Mouse (Mus musculus) adipocyte (in vitro differentiated cells): ENCODE data around the gene Anxa11.
"Not testable (repeated sequence)": the region's sequence is repeated elsewhere in the genome, so short reads cannot be mapped to it uniquely, and the experiment has no call there.

Source experiments
- DNase-seq: peaks from one replicate; pipeline ENCODE4 v3.0.0-alpha.2; 2016; ENCODE audit warnings: low spot score

The Anxa11 gene

DNA sequence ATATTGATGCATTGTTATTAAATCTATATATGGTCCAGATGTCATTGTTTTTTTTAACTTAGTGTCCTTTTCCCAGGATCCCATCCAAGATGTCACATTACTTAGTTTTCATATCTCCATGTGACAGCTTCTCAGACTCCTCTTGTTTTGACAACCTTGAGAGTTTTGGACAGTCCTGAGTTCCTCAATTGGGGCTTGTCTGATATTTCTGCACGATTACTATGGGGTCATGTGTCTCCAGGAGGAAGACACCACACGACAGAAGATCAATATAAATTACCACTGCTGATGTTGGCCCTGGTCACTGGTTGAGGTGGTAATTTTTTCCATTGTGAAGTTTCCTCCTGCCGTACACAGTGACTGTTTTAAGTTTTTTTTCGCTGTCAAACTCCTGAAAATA is 377 bp upstream of the Anxa11 start:
- DNase-seq: no peak

DNA sequence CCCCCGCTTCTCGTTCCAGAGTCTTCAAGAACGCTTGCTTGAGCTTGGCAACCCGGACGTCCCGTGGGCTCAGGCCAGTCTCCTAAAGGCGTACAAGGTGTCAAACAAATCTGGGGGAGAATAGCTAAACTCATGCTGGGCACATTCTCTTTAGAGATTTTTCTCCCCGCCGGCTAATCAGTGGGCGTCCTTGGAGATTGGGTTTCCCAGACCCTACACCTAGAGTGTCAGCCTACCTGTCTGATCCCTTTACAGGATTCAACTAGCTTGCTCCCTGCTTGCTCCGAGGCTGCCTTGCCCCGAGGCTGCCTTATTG is 690 bp downstream of the Anxa11 start:
- DNase-seq: no peak

DNA sequence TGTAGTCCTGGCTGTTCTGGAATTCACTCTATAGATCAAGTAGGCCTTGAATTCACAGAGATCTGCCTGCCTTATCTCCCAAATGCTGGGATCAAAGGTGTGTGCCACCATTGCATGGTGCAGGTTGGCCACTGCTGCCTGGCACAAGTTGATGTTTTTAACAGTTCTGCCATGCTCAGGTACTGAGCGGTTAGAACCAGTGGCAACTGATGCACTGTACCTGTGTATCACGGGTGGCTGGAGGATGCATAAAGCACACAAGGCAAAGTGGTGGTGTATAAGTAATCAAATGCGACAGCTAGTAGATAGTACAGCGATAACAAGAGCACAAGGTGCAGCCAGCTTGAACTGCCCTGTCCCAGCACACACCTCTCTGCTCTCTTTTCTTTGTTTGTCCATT is 2.4 kb downstream of the Anxa11 start:
- no peak for DNase-seq

DNA sequence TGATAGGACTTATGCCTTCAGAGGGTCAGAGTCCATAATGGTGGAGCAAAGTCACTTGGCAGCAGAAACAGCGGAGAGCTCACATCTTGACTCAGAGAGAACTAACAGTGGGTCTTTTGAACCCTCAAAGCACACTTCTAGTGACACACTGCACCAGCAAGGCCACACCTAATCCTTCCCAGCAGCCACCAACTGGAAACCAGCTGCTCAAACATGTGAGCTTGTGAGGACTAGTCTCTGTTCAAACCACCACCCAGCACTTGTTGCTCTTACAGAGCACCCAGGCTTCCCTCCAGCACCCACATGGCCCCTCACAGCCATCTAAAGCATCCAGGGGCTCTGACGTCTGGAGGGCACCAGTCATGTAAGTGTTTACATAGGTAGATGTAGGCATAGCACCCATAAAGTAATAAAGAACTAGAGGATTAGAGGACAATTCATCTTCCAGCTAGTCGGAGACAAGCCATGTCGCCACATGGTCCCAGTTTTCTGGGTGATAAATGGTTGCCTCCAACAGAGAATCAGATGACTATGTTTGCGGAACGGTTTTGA is 4.0 kb downstream of the Anxa11 start:
- DNase-seq: no peak

DNA sequence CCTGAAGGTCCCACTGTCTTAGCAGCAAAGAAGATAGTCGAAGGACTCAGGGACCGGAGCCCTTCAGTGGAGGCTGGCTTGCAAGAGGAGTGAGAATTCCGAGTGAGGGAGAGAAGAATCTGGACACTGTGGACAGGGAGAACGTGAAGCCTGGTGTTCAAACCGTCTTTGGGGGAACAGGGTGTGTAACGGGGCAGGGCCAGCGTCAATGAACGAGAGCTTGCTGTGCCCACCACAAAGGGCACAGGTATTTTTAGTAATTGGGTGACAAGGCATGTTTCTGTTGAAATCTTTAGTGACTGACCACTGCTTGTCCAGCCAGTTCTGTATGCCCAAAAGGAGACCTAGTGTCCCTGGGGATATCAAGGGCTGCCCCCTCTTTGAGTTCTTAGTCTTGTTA is 4.6 kb downstream of the Anxa11 start:
- no peak for DNase-seq

DNA sequence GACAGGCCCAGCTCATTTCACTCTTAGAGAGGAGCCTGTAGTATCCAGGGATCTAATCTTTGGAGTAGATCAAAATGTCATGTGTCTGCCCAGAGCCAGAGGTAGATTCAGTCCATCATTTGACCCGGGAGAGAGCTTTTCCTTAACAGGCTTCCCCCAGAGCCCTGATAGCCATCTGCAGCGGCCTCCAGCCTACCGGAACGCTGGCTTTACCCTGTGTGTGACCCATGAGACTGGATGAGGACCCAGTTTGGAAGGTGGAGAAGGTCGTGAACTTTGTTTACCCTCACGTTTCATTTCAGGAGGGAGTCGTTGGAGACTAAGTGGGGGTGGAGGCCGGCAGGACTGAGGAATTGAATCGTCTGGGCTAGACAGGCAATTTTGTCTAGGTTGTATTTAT is 5.7 kb downstream of the Anxa11 start:
- DNase-seq: no peak

DNA sequence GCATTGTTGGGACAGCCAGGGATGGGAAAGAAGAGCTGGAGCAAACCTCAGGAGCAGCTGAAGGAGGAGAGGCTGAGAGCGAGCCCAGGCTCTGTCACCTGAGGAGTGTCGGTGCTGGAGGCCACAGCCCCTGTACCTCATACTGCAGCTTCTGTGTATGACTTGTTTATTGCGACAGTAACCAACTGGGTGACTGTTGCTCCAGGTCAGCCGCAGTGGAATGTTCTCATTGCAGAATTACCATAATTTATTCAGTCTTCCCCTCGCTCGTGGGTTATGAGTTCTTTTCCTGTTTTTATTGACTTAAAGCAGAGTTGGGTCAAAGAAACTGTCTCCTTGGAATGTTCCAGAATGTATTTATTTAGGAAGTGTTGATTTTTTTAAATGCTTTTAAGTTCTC is 6.3 kb downstream of the Anxa11 start:
- no peak for DNase-seq

DNA sequence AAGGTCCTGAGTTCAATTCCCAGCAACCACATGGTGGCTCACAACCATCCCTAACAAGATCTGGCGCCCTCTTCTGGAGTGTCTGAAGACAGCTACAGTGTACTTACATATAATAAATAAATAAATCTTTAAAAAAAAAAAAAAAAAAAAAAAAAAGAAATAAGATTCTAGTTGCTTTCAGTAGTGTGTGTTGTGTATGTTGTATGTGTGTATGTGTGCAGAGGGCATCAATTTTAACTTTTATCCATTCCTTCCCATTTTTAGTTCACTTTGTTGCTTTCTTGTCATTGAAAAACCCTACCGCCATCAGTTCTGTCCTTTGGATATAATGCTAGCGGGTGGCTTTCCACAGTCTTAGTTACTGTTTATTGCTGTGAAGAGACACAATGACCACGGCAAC is 6.8 kb downstream of the Anxa11 start:
- DNase-seq: not testable (repeated sequence)

DNA sequence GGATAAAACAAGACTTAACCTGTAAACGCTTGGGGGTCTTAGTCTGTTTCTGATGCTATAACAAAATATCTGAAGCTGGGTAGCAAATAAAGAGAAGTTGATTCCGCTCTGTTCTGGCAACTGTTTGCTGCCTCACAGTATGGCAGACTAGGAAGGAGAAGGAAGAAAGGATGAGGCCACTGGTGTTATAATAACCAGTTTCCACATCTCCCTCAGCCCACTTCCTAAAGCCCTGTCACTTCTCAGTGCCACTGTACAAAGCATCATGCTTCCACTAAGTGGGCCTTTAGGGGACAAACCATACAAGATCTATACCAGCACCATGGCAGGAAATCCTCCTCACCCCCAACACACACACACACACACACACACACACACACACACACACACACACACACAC is 8.5 kb downstream of the Anxa11 start:
- DNase-seq: no peak

DNA sequence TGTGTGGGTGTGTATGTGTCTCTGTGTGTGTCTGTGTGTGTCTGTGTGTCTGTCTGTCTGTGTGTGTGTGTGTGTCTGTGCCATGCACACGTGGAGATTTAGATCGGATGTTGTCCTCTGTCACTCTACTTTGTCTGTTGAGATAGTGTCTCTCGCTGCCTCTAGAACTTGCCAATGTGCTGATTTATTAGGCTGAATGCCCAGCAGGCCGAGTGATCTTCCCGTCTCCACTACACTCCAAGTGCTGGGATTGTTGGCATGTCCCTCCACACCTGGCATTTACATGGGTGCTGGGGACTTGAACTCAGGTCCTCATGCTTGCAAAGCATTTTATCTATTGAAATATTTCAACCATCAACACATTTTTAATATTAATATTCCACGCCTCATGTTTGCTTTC is 9.2 kb downstream of the Anxa11 start:
- DNase-seq: peak; percentile 40

DNA sequence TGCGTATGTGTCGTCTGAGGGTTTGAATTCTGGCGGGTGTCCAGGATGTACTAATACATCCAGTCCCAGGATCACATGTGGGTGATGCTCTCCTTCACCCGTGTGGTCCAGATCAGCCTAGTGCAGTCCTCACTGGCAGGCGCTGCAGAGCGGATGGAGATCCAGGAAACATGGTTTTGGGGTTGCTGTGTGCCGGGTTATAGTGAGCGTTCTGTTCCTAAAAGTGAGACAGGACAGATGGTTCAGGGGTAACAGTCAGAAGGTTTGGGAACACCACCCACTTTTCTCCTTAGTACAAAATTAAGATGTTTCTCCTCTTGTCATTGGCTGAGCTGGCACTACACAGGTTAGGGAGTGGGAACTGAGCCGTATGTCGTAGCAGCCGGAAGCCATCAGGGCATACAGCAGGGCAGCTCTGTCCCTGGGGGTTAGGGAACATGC is 10.2 kb downstream of the Anxa11 start:
- no peak for DNase-seq

DNA sequence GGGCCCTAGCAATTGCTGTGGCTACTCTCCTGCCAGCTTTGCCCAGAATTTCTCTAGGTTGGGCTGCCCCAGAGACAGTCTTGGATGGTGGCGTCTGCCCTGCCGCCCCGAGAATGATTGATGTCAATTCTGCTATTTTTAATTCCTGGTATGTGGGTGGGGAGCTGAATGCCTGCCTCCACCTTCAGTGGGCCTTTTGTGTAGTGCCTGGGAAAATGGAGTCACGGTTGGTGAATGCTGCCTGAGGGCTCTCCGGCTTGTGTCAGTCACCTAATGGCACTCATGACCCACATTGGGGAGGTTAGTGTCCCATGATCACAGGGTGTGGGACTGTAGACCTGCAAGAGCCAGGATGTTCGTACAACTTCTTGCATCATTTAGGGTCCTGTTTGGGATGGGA is 11.3 kb downstream of the Anxa11 start:
- DNase-seq: no peak

DNA sequence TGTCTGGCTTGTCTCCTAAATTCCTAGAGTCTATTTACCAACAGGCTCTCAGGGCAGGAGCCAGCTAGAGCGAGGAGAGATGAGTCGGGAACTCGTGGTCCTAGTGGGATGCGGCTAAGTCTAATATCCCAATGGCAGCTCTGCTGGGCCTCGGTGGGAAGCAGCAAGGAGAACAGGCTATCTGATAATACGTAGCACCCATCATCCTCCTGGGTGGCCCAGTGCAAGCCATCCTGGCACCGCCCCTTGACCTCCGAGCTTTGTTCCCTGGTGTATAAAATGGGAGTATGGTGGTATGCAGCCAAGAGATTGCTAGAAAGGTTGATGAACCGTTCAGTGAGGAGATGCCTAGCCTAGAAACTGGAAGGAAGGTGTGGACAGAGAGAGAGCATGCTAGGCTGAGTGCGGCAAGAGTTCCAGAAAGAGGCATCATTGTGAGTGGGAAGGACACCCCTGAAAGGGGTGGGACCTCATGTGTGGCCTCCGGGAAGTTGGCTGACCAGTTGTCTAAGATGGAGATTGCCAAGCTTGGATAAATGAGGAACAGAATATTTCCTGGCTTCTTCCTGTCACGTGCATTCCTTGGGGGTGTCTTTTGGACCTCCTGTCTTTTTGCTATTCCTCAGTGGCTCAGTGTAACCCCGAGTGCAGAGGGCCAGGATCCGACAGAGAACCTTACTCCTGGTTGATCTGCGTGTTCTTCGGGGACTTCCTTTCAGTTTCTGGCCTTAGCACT is 11.9 kb downstream of the Anxa11 start:
- no peak for DNase-seq

DNA sequence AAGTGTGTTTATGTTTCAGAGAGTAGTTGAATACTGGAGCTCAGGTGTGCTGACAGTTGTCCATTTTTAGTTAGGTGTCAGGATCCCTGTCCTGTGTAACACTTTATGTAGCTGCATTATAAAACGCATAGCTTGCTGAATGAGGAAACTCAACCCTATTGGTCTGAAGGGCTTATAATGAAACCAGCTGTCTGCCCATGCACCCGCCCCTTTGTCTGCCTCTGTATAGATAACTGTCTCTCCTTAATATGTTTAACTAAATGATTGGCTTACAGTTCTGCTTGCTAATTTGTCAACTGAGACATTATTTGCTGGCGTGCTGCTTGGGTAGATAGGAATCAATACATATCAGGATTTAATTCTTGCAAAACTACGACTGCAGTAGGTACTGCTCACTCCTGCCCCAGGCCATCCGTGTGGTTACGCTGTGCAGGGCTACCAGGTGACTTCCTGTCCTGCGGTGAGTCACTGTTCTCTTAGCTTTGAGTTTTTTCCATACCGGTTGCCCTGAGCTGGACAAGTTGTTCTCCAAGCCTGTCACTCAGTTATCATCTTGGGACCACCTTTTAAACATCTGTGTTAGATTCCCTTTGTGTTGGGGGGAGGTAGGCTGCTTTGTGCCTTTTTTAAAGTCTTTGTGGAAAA is 13.4 kb downstream of the Anxa11 start:
- no peak for DNase-seq

DNA sequence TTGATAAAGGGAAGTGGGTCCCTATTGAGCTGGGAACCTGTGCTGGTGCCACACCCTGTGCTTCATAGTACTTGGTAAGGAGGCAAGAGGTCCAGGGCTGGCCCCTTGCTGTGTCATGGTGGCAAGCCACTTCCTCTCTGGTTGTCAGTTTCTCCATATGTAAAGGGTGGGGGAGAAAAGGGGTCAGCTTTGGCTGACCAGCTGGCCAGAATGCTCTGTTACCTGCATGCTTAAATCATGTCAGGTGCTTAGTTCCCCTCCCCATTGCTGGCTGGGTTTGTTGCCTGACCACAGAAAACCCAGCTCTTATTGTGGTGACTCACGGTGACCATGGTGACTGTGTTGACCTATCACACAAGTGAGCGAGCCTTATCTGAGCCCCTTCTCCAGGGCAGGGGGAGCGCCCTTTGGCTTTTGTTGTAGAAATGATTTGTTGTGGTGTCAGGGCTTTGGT is 15.2 kb downstream of the Anxa11 start:
- DNase-seq: no peak

DNA sequence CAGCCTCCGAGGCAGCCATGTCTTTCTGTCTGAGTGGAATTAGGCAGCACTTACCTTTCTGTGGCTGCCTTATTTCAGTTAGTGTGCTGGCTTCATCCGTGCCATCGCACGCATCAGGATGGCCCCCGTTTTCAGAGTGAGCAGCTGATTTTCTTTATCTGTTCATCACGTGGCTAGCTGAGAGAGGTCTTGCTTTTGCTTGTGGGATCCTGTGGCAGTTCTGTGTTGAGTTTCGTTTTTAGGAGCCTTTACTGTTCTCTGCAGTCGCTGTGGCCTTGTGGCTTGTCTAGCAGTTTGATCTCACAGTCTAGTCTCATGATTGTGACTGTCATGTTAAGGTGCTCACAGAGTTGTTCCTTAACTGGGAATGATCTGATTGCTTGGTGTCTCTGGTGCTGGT is 16.0 kb downstream of the Anxa11 start:
- no peak for DNase-seq

DNA sequence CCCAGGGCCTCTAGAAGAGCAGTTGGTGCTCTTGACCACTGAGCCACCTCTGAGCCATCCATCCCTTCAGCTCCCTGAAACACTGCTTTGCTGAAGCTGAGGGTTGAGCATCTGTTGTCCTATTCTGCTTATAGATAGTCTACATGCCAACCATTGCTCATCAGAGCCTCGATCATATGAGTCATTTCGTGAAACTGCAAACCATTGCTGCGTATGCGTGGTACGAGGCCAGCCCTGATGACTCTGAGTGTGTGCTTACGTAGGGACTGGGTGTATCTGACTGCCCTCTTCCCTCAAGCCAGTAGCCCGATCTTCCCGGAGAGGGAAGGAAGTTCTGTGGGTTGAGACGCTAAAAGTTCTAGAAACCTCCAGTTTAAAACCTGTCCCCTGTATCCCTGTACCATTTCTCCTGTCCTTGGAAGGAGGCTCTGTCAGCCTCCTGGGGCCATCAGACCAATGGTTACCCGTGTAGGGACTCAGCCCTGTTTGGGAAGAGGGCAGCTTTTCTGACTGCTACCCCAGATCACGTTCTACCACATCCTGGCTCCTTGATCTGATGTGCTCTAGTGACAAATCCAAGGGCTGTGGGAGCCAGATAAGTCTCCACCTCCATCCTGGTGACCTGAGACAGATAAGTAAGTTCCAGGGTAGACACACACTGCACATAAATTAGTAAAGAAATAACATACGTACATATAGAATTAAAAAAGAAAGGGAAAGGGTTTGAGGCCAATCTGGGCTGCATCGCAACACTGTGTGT is 20.0 kb downstream of the Anxa11 start:
- peak; percentile 13 for DNase-seq

DNA sequence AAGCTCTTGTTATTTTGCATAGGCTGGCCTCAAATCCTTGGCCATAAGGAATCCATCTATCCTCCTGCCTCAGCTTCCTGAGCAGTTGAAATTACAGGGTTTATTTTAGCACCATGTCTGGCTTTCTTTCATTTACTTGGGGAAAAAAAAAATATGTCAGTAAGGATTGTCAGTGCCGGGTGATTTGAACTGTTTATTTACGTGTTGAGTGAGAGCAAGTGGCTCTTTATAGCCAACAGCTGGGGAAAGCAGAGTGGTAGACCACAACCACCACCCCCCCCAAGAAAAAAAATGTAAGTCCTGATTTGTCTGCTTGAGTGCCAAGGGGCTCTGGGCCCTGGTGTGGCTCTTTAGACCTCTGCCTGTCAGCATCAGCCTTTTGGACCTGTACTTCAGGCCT is 21.8 kb downstream of the Anxa11 start:
- no peak for DNase-seq

DNA sequence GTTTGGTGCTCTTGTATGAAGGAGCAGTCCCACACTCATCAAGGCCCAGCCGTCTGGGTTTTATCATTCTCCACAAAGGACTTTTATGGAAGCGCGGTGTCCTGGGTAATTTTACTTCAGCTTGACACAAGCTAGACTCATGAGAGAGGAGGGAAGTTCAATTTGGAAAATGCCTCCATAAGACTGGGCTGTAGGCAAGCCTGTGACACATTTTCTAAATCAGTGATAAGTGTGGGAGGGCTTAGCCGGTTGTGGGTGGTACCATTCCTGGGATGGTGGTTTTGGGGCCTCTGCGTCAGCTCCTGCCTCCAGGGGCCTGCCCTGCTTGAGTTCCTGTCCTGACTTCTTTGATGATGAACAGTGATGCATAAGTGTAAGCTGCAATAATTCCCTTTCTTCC is 23.3 kb downstream of the Anxa11 start:
- DNase-seq: no peak

DNA sequence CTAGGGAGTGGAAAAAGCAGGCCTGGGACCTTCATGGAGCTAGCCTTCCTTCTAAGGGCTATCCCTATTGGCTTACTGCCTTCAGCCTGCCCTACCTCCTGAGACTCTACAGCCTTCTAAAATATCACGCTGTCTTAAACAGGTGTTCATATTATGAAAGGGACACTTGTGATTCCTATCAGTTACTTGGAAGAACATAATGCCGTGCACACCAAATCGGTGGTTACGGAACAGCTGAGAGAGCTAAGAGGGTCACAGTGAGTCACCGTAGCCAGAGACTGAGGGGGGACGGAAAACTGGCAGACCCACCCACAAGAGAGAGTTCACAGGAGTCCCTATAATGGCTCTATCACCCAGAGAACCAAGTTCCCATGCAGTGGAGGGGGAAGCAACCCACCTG is 24.4 kb downstream of the Anxa11 start:
- DNase-seq: no peak

DNA sequence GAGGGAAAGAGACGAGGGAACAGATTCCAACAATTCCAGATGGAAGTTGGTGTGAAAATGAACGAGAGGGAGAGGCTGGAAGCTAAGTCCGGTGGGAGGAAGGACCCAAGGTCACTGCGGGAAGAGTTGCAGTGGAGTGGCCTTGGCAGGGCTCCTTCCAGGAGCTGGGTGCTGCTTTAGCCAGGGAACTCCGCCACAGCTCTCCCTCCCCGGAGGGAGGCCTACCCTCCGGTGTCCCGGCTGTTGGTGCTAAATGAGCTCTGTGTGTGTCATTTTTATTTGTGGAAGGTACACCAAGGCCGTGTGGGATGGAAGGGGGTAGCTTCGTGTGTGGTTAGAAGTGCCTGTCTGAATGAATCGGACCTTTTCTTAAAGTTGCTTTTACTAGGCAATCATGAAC is 24.9 kb downstream of the Anxa11 start:
- no peak for DNase-seq

DNA sequence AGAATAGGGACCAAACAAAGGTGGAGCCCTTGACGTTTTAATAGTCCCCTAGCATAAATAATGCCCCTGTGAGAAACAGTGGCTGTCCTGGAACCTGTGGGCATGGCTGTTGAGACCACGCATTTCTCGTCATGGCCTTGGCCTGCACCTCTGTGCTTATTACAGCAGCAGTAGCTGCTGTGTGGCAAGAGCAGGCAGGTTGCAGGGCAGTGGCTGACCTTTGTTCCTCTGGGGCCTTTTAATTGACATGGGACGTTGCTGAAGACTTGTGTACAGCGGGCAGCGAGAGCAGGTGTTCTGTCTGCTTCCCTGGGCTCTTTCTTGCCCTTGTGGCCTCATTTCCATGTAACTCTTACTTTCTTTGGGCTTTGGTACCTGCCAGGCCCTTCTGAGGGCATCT is 25.9 kb downstream of the Anxa11 start:
- no peak for DNase-seq

DNA sequence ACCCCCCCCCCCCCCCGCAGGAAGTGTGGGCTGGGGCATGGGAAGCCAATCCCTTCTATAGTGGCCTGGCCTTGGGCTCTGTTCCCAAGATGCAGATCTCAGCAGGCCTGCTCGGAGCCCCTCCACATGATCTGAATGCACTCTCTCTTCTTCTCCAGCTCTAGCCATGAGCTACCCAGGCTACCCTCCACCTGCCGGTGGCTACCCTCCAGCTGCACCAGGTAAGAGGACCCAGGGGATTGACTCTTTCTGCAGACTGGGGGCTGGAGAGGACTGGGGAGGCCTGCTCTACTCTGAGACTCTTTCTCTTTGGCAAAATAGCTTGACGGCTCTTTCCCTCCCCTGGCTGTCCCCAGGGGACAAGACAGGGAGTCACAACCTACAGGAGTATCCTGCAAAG is 26.8 kb downstream of the Anxa11 start:
- no peak for DNase-seq
